Comparison of ENCODE assay signal across 8 mouse cellular contexts in the genomic region with DNA sequence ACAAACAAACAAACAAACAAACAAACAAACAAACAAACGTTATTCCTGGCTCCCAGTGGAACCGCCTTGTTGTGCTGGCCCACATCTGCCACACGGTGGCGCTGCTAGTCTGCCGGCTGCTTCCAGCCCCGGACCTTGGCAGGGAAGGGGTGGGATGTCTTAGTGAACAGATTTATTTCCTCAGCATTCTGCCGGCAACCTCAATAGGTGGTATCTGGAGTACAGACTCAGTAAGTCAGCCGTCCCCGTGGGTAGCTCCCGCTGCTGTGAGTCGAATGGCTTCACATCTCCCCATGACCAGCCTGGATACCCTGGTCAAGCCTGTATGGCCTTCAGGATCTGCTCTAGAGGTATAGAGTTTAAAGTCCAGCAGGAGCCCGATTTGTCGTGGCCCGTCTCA. TPM values are rescaled to one million over a fixed set of nuclear protein-coding genes. Genes with fewer than 3 reads are reported as not detected.
A peak's percentile ranks its signal among the peaks of the same experiment; 100 is the strongest.
DNase-seq lines count a peak whose midpoint lies in the region; ATAC-seq and TF ChIP-seq lines count a peak whose summit lies in the region.

No protein-coding gene starts in this region.

- 7% methylated on average over 14 of the region's 14 CpGs for WGBS in embryonic facial prominence, embryonic 12.5 days
- 6% methylated on average over 14 of the region's 14 CpGs for WGBS in heart, embryonic 13.5 days
- 4% methylated on average over 14 of the region's 14 CpGs for WGBS in kidney, postnatal 0 days
- WGBS in liver, embryonic 13.5 days (ENCODE audit: insufficient replicate concordance): 12% methylated on average over 14 of the region's 14 CpGs
- 11% methylated on average over 14 of the region's 14 CpGs for WGBS in neural tube, embryonic 12.5 days

- peak; percentile 99 for TF ChIP-seq CTCF in kidney, postnatal 0 days (IDR thresholded peaks at IDR 0.05; ENCODE audit: low read depth)

- peak overlapping the region; percentile 49 for H3K4me2 ChIP-seq in embryonic facial prominence, embryonic 12.5 days (replicated peaks)
- H3K4me2 ChIP-seq in heart, embryonic 13.5 days: peak overlapping the region; percentile 65
- H3K4me2 ChIP-seq in kidney, postnatal 0 days (ENCODE audit: low read length): peak overlapping the region; percentile 56
- no peak overlapping the region for H3K4me2 ChIP-seq in liver, embryonic 13.5 days
- peak overlapping the region; percentile 52 for H3K4me2 ChIP-seq in neural tube, embryonic 12.5 days (replicated peaks)

- H3K9me3 ChIP-seq in embryonic facial prominence, embryonic 12.5 days: no peaks in the 10 kb centered on the region
- H3K9me3 ChIP-seq in heart, embryonic 13.5 days: no peaks in the 10 kb centered on the region
- H3K9me3 ChIP-seq in kidney, postnatal 0 days (replicated peaks; ENCODE audit: low read length): no peaks in the 10 kb centered on the region
- no peaks in the 10 kb centered on the region for H3K9me3 ChIP-seq in liver, embryonic 13.5 days (replicated peaks)
- H3K9me3 ChIP-seq in neural tube, embryonic 12.5 days: no peaks in the 10 kb centered on the region

- no peak overlapping the region for H3K27ac ChIP-seq in embryonic facial prominence, embryonic 12.5 days
- 0 out of 2 replicates have a peak overlapping the region, but pooled peaks have one; percentile 17 for H3K27ac ChIP-seq in heart, embryonic 13.5 days (replicated peaks)
- no peak overlapping the region for H3K27ac ChIP-seq in kidney, postnatal 0 days
- H3K27ac ChIP-seq in liver, embryonic 13.5 days: no peak overlapping the region
- H3K27ac ChIP-seq in neural tube, embryonic 12.5 days: no peak overlapping the region

- peak; percentile 56 for DNase-seq in A20 (ENCODE audit: low read depth, low spot score)
- peak; percentile 24 to 36 for DNase-seq in adrenal gland, postnatal 4 days (ENCODE audit: low spot score in 2 of 2)
- DNase-seq in kidney, postnatal 0 days (ENCODE audit: low spot score): peak; percentile 89
- peak; percentile 16 for DNase-seq in liver, embryonic 13.5 days
- peak; percentile 60 for DNase-seq in thymus, postnatal 0 days (ENCODE audit: low spot score)

- peak overlapping the region; percentile 18 for H3K4me3 ChIP-seq in embryonic facial prominence, embryonic 12.5 days
- peak overlapping the region; percentile 27 for H3K4me3 ChIP-seq in heart, embryonic 13.5 days
- peak overlapping the region; percentile 9; the same call in 1 of the 2 replicates for H3K4me3 ChIP-seq in kidney, postnatal 0 days (replicated peaks; ENCODE audit: low read depth, low read length)
- H3K4me3 ChIP-seq in liver, embryonic 13.5 days (replicated peaks): no peak overlapping the region
- H3K4me3 ChIP-seq in neural tube, embryonic 12.5 days: no peak overlapping the region

- no peaks in the 10 kb centered on the region for H3K36me3 ChIP-seq in embryonic facial prominence, embryonic 12.5 days
- no peaks in the 10 kb centered on the region for H3K36me3 ChIP-seq in heart, embryonic 13.5 days
- no peaks in the 10 kb centered on the region for H3K36me3 ChIP-seq in kidney, postnatal 0 days (ENCODE audit: insufficient read depth, low read length)
- H3K36me3 ChIP-seq in liver, embryonic 13.5 days: no peaks in the 10 kb centered on the region
- no peaks in the 10 kb centered on the region for H3K36me3 ChIP-seq in neural tube, embryonic 12.5 days

- H3K27me3 ChIP-seq in embryonic facial prominence, embryonic 12.5 days: no peaks in the 10 kb centered on the region
- H3K27me3 ChIP-seq in heart, embryonic 13.5 days (replicated peaks): 0 out of 2 replicates have a peak, but pooled peaks cover 3% of the 10 kb centered on the region
- no peaks in the 10 kb centered on the region for H3K27me3 ChIP-seq in kidney, postnatal 0 days (ENCODE audit: insufficient read depth, low read length)
- H3K27me3 ChIP-seq in liver, embryonic 13.5 days: peaks cover 11% of the 10 kb centered on the region
- H3K27me3 ChIP-seq in neural tube, embryonic 12.5 days (replicated peaks): no peaks in the 10 kb centered on the region

- H3K4me1 ChIP-seq in embryonic facial prominence, embryonic 12.5 days: peaks cover 8% of the 10 kb centered on the region
- peaks cover 48% of the 10 kb centered on the region for H3K4me1 ChIP-seq in heart, embryonic 13.5 days
- peaks cover 7% of the 10 kb centered on the region; the same call in 1 of the 2 replicates for H3K4me1 ChIP-seq in kidney, postnatal 0 days (replicated peaks; ENCODE audit: insufficient read depth, low read length)
- peaks cover 17% of the 10 kb centered on the region; the same call in 1 of the 2 replicates for H3K4me1 ChIP-seq in liver, embryonic 13.5 days (replicated peaks)
- peaks cover 10% of the 10 kb centered on the region for H3K4me1 ChIP-seq in neural tube, embryonic 12.5 days

- ATAC-seq in embryonic facial prominence, embryonic 12.5 days (ENCODE audit: insufficient number of reproducible peaks, insufficient read depth, low FRiP score, low TSS enrichment): no peak; the same call in 1 of the 2 replicates
- ATAC-seq in heart, embryonic 13.5 days (ENCODE audit: extremely low read depth, insufficient number of reproducible peaks, low FRiP score, low TSS enrichment): no peak
- peak; percentile 38 for ATAC-seq in kidney, postnatal 0 days (replicated peaks; ENCODE audit: low FRiP score, low read depth)
- peak; percentile 5; the same call in 1 of the 2 replicates for ATAC-seq in liver, embryonic 13.5 days (ENCODE audit: low read depth)
- ATAC-seq in neural tube, embryonic 12.5 days (ENCODE audit: low FRiP score, low read depth): peak; percentile 76

- H3K9ac ChIP-seq in embryonic facial prominence, embryonic 12.5 days: no peak overlapping the region
- H3K9ac ChIP-seq in heart, embryonic 13.5 days: peak overlapping the region; percentile 70
- H3K9ac ChIP-seq in kidney, postnatal 0 days (ENCODE audit: low read depth, low read length): peak overlapping the region; percentile 27; the same call in 1 of the 2 replicates
- H3K9ac ChIP-seq in liver, embryonic 13.5 days: no peak overlapping the region
- H3K9ac ChIP-seq in neural tube, embryonic 12.5 days: no peak overlapping the region

RNA-seq across cellular contexts. Expression of a gene that starts 13.3 kb away (rescaled TPM):
- total RNA-seq in adrenal gland, postnatal 4 days (2021): 10 to 100 TPM; 74.4 to 77.6 TPM
- polyA plus RNA-seq in embryonic facial prominence, embryonic 12.5 days (2016; fragmentation: Nextera tagmentation; extraction: Ambion mirVana): 61.0 and 73.7 TPM in 2 replicates
- polyA plus RNA-seq in heart, embryonic 13.5 days (2015; fragmentation: Nextera tagmentation; extraction: Ambion mirVana): 40.0 and 48.9 TPM in 2 replicates
- polyA plus RNA-seq in kidney, postnatal 0 days (2015; fragmentation: Nextera tagmentation; extraction: Ambion mirVana): 36.5 and 41.4 TPM in 2 replicates
- polyA plus RNA-seq in liver, embryonic 13.5 days (2015; fragmentation: Nextera tagmentation; extraction: Ambion mirVana): 5.2 and 6.7 TPM in 2 replicates
- 65.7 and 77.7 TPM in 2 replicates for polyA plus RNA-seq in neural tube, embryonic 12.5 days (2016; fragmentation: Nextera tagmentation; extraction: Ambion mirVana)
- polyA plus RNA-seq in thymus, postnatal 0 days (2015; fragmentation: Nextera tagmentation; extraction: Ambion mirVana): 15.4 and 19.0 TPM in 2 replicates

Comparison
In these comparisons a context has a peak if more than half of its experiments do, and no peak if none do; other contexts are left out.
1. DNase-seq: peak in every context shown above with its lines; median percentile 89 in kidney, postnatal 0 days; 60 in thymus, postnatal 0 days; 56 in A20; 30 in adrenal gland, postnatal 4 days; 16 in liver, embryonic 13.5 days.
2. ATAC-seq: peak in kidney, postnatal 0 days (single experiment), liver, embryonic 13.5 days (single experiment) and neural tube, embryonic 12.5 days (single experiment); none in embryonic facial prominence, embryonic 12.5 days (single experiment) and heart, embryonic 13.5 days (single experiment).
3. H3K4me3 ChIP-seq: peak in embryonic facial prominence, embryonic 12.5 days (single experiment), heart, embryonic 13.5 days (single experiment) and kidney, postnatal 0 days (single experiment); none in liver, embryonic 13.5 days (single experiment) and neural tube, embryonic 12.5 days (single experiment).
4. H3K9ac ChIP-seq: peak in heart, embryonic 13.5 days (single experiment) and kidney, postnatal 0 days (single experiment); none in embryonic facial prominence, embryonic 12.5 days (single experiment), liver, embryonic 13.5 days (single experiment) and neural tube, embryonic 12.5 days (single experiment).